Mouse (Mus musculus) CH12.LX (cell line): Measurements from ENCODE around the gene Nsdhl. TPM values are rescaled to one million over a fixed set of nuclear protein-coding genes. Genes with fewer than 3 reads are reported as not detected.
A peak's percentile ranks its signal among the peaks of the same experiment; 100 is the strongest.

Experiments
- DNase-seq: peaks from one replicate; pipeline ENCODE4 v3.0.0-alpha.2; 2013; ENCODE audit errors: extremely low read depth
- H3K27ac ChIP-seq: 2 replicates; pipeline ENCODE4 v1.5.1; 2012; ENCODE audit warnings: low read depth, mild to moderate bottlenecking, control low read depth, moderate library complexity; ENCODE audit not compliant: insufficient read depth
- H3K27me3 ChIP-seq: replicated peaks from 2 replicates; pipeline ENCODE3; 2012; ENCODE audit warnings: inconsistent platforms
- H3K36me3 ChIP-seq, 2 experiments: replicated peaks in 1 of 2; 2 replicates each; pipeline versions ENCODE3 to v1.6.1; 2012; ENCODE audit warnings: inconsistent platforms in 1 of 2, low read length in 1 of 2, mild to moderate bottlenecking in 1 of 2, mixed read lengths in 1 of 2, moderate library complexity in 1 of 2; ENCODE audit not compliant: control insufficient read depth in 1 of 2, insufficient read depth in 1 of 2
- H3K4me1 ChIP-seq, 2 experiments: 2 replicates each; pipeline ENCODE4 v1.6.1; 2012; ENCODE audit warnings: inconsistent platforms in 1 of 2, moderate library complexity in 1 of 2; ENCODE audit not compliant: insufficient read depth in 2 of 2, control insufficient read depth in 1 of 2
- H3K4me2 ChIP-seq: 2 replicates; pipeline ENCODE4 v1.6.1; 2012; ENCODE audit warnings: low read depth, mild to moderate bottlenecking, control low read depth; ENCODE audit not compliant: poor library complexity, insufficient read depth, severe bottlenecking
- H3K4me3 ChIP-seq, 3 experiments: fragments of 150-350 bp in 1 of 3; sonication (generic) in 1 of 3; replicated peaks in 1 of 3; 2 replicates each; pipeline versions ENCODE3 to v1.5.1; 2011 to 2012; ENCODE audit warnings: low read depth in 2 of 3, low read length in 2 of 3, mild to moderate bottlenecking in 2 of 3, moderate library complexity in 2 of 3, control low read depth in 1 of 3, improper control_type of control experiment in 1 of 3, inconsistent platforms in 1 of 3, mixed read lengths in 1 of 3; ENCODE audit not compliant: poor library complexity in 1 of 3
- H3K79me2 ChIP-seq: replicated peaks from 2 replicates; pipeline ENCODE4 v1.6.1; 2012; ENCODE audit warnings: mild to moderate bottlenecking, moderate library complexity; ENCODE audit not compliant: control insufficient read depth, poor library complexity, insufficient read depth, severe bottlenecking; ENCODE audit errors: extremely low read depth
- H3K9ac ChIP-seq: 2 replicates; pipeline ENCODE4 v1.6.1; 2012; ENCODE audit warnings: low read depth, mild to moderate bottlenecking, control low read depth, moderate library complexity; ENCODE audit not compliant: insufficient read depth
- H3K9me3 ChIP-seq: replicated peaks from 2 replicates; pipeline ENCODE3; 2012; ENCODE audit warnings: low read length, inconsistent platforms, mixed read lengths
- CHD1 ChIP-seq: IDR thresholded peaks from 2 replicates; pipeline ENCODE4 v1.6.1; 2012; ENCODE audit warnings: low read depth, low read length, improper control_type of control experiment, inconsistent platforms
- CTCF ChIP-seq, 2 experiments: IDR thresholded peaks in 1 of 2; conservative IDR thresholded peaks in 1 of 2; 2 replicates each; pipeline ENCODE4 v1.5.1; 2011 to 2012; ENCODE audit warnings: low read depth in 2 of 2, low read length in 2 of 2, improper control_type of control experiment in 1 of 2, inconsistent platforms in 1 of 2, mild to moderate bottlenecking in 1 of 2, moderate library complexity in 1 of 2
- ETS1 ChIP-seq: conservative IDR thresholded peaks from 2 replicates; pipeline ENCODE4 v1.6.1; 2012; ENCODE audit warnings: low read depth, mild to moderate bottlenecking, inconsistent platforms, low read length, improper control_type of control experiment, moderate library complexity
- HCFC1 ChIP-seq: IDR thresholded peaks from 2 replicates; pipeline ENCODE4 v1.6.1; 2012; ENCODE audit warnings: low read depth, mild to moderate bottlenecking, inconsistent platforms, low read length, improper control_type of control experiment
- IRF4 ChIP-seq: IDR thresholded peaks from 2 replicates; pipeline ENCODE4 v1.6.1; 2014; ENCODE audit warnings: low read depth, mild to moderate bottlenecking, inconsistent platforms, low read length, improper control_type of control experiment
- JUN ChIP-seq: IDR thresholded peaks from 2 replicates; pipeline ENCODE4 v1.6.1; 2011; ENCODE audit warnings: low read depth, mild to moderate bottlenecking, low read length, improper control_type of control experiment, moderate library complexity; ENCODE audit not compliant: insufficient read depth
- MAX ChIP-seq: IDR thresholded peaks from 2 replicates; pipeline ENCODE4 v1.6.1; 2011; ENCODE audit warnings: low read length, improper control_type of control experiment
- MAZ ChIP-seq: IDR thresholded peaks from 2 replicates; pipeline ENCODE4 v1.6.1; 2012; ENCODE audit warnings: low read depth, mild to moderate bottlenecking, inconsistent platforms, low read length, improper control_type of control experiment, moderate library complexity
- MEF2A ChIP-seq: IDR thresholded peaks from 2 replicates; pipeline ENCODE4 v1.6.1; 2014; ENCODE audit warnings: low read depth, mild to moderate bottlenecking, inconsistent platforms, low read length, improper control_type of control experiment, borderline replicate concordance
- PAX5 ChIP-seq: IDR thresholded peaks from 2 replicates; pipeline ENCODE4 v1.6.1; 2012; ENCODE audit warnings: low read length, inconsistent platforms, mixed read lengths
- POLR2AphosphoS2 ChIP-seq: IDR thresholded peaks from 2 replicates; pipeline ENCODE4 v1.6.1; 2011; ENCODE audit warnings: low read depth, low read length, improper control_type of control experiment
- RAD21 ChIP-seq: IDR thresholded peaks from 2 replicates; pipeline ENCODE4 v1.6.1; 2011; ENCODE audit warnings: low read depth, mild to moderate bottlenecking, low read length, improper control_type of control experiment, moderate library complexity
- SIN3A ChIP-seq: IDR thresholded peaks from 2 replicates; pipeline ENCODE4 v1.6.1; 2012; ENCODE audit warnings: low read length, improper control_type of control experiment, inconsistent platforms
- TCF12 ChIP-seq: IDR thresholded peaks from 2 replicates; pipeline ENCODE4 v1.6.1; 2014; ENCODE audit warnings: low read depth, mild to moderate bottlenecking, inconsistent platforms, low read length, improper control_type of control experiment
- USF1 ChIP-seq: IDR thresholded peaks from 2 replicates; pipeline ENCODE4 v1.6.1; 2014; ENCODE audit warnings: low read depth, mild to moderate bottlenecking, inconsistent platforms, low read length, improper control_type of control experiment
- USF2 ChIP-seq: conservative IDR thresholded peaks from 2 replicates; pipeline ENCODE4 v1.6.1; 2011; ENCODE audit warnings: low read depth, low read length, improper control_type of control experiment
- dilution Hi-C: fragments of 300-500 bp; cut with MboI; formaldehyde crosslinking; loops from 2 replicates; pipeline ENCODE4 v1.14.3; 2020; ENCODE audit warnings: low sequenced_read_pairs; ENCODE audit not compliant: extremely low pct_unique_long_range_greater_than_20kb, extremely low pct_ligation_motif_present
- in situ Hi-C: fragments of 300-500 bp; cut with MboI; formaldehyde crosslinking; loops from 3 replicates; pipeline ENCODE4 v1.14.3; 2019; ENCODE audit warnings: low sequenced_read_pairs, low pct_ligation_motif_present, low pct_unique_long_range_greater_than_20kb, mixed read lengths
- polyA plus RNA-seq: library from polyadenylated mRNA; unstranded; fragments of >175 nt; gene quantifications from 2 replicates; pipeline ENCODE4 v1.2.1, GENCODE M21; 2012; ENCODE audit warnings: low read depth; ENCODE audit not compliant: insufficient read length
- total RNA-seq, 2 experiments: library from RNA; depleted of rRNA; stranded (reverse); fragments of 300-350 nt in 1 of 2; fragments of >200 nt in 1 of 2; gene quantifications; 2 replicates each; pipeline ENCODE4 v1.2.3; 2012 to 2014

The Nsdhl gene
- total and polyA plus RNA-seq, 3 experiments: 7.0 to 20.0 (median 17.8) TPM

GRCm38 (mm10) chrX:72992291-72992919, 74.0 kb downstream of the Nsdhl start:
- H3K27ac ChIP-seq: no peak overlapping the region
- no peak overlapping the region for H3K4me3 ChIP-seq
- no peaks in the 10 kb centered on the region for H3K79me2 ChIP-seq
- in situ Hi-C loops: no loop called here
- no peaks in the 10 kb centered on the region for H3K9me3 ChIP-seq
- dilution Hi-C loops: no loop called here
- no peaks in the 10 kb centered on the region for H3K27me3 ChIP-seq
- no peaks in the 10 kb centered on the region for H3K4me1 ChIP-seq
- peak; percentile 20 for DNase-seq
- H3K36me3 ChIP-seq: no peaks in the 10 kb centered on the region
- TF ChIP-seq RAD21 (peak; percentile 19), USF2 (no peak), HCFC1 (no peak), IRF4 (no peak), CTCF (conservative IDR thresholded peaks at IDR 0.05 in 1 of 2, IDR thresholded peaks at IDR 0.05 in 1 of 2; ENCODE audit: low read depth in 2 of 2, low read length in 2 of 2) (peak; percentile 53 to 57)
- H3K4me2 ChIP-seq: no peak overlapping the region
- no peak overlapping the region for H3K9ac ChIP-seq

GRCm38 (mm10) chrX:72995542-72995941, 77.2 kb downstream of the Nsdhl start:
- H3K9ac ChIP-seq: no peak overlapping the region
- no peak overlapping the region for H3K4me3 ChIP-seq
- in situ Hi-C loops: no loop called here
- no peaks in the 10 kb centered on the region for H3K79me2 ChIP-seq
- no peaks in the 10 kb centered on the region for H3K4me1 ChIP-seq
- TF ChIP-seq JUN (no peak), USF1 (no peak)
- no peak overlapping the region for H3K4me2 ChIP-seq
- no peak for DNase-seq
- no peak overlapping the region for H3K27ac ChIP-seq
- no peaks in the 10 kb centered on the region for H3K36me3 ChIP-seq
- no peaks in the 10 kb centered on the region for H3K27me3 ChIP-seq
- no peaks in the 10 kb centered on the region for H3K9me3 ChIP-seq
- dilution Hi-C loops: no loop called here

GRCm38 (mm10) chrX:73003110-73003509, 84.8 kb downstream of the Nsdhl start:
- in situ Hi-C loops: loop anchor here (25.0 kb wide), 2 partner anchors 434 to 659 kb away; partner anchors contain the start of genes Pnck, Slc6a8 and Trex2
- TF ChIP-seq POLR2AphosphoS2 (no peak), MAZ (no peak), USF2 (no peak), MAX (no peak), ETS1 (no peak), SIN3A (no peak), TCF12 (no peak), MEF2A (no peak), JUN (no peak), CHD1 (no peak), PAX5 (no peak)
- H3K4me2 ChIP-seq: no peak overlapping the region

More at GRCm38 (mm10) chrX:73003110-73003509, 84.8 kb downstream of the Nsdhl start:
- no peaks in the 10 kb centered on the region for H3K79me2 ChIP-seq
- dilution Hi-C loops: no loop called here
- no peaks in the 10 kb centered on the region for H3K36me3 ChIP-seq
- no peak overlapping the region for H3K4me3 ChIP-seq
- no peaks in the 10 kb centered on the region for H3K27me3 ChIP-seq
- no peak for DNase-seq
- H3K27ac ChIP-seq: no peak overlapping the region
- H3K9me3 ChIP-seq: no peaks in the 10 kb centered on the region
- peaks cover 2 to 6% of the 10 kb centered on the region in 2 experiments; a peak in 1 of 4 replicates for H3K4me1 ChIP-seq
- no peak overlapping the region for H3K9ac ChIP-seq
